Mouse (Mus musculus): ENCODE data around the gene Dctn1. TPM values are rescaled to one million over a fixed set of nuclear protein-coding genes. Genes with fewer than 3 reads are reported as not detected.

Gene Dctn1
- polyA plus RNA-seq, 1 experiment from 2014 or later: 49.7 TPM

- Histone ChIP-seq H3K4me1 (ENCODE audit: control insufficient read depth, insufficient read depth, low read length) (peaks cover 12% of the 10 kb centered on the region), H3K36me3 (ENCODE audit: control insufficient read depth, insufficient read depth, low read length) (peaks cover 23% of the 10 kb centered on the region), H3K27me3 (ENCODE audit: control insufficient read depth, insufficient read depth, low read length) (no peaks in the 10 kb centered on the region), H3K4me2 (peak overlapping the region; percentile 52), H3K9ac (ENCODE audit: low read depth, low read length) (no peak overlapping the region), H3K9me3 (replicated peaks; ENCODE audit: control insufficient read depth, low read length) (no peaks in the 10 kb centered on the region), H3K27ac (ENCODE audit: low read depth, low read length) (no peak overlapping the region), H3K4me3 (ENCODE audit: low read depth, low read length) (0 out of 2 replicates have a peak overlapping the region, but pooled peaks have one; percentile 8)
- 12% methylated on average over 24 of the region's 25 CpGs for WGBS (ENCODE audit: insufficient replicate concordance)
- peak; percentile 68 for ATAC-seq (replicated peaks; ENCODE audit: insufficient number of reproducible peaks, low FRiP score, low TSS enrichment)
These were observed 20.5 kb downstream of the Dctn1 start for GRCm38 (mm10) chr6:83185895-83186861.

DNA sequence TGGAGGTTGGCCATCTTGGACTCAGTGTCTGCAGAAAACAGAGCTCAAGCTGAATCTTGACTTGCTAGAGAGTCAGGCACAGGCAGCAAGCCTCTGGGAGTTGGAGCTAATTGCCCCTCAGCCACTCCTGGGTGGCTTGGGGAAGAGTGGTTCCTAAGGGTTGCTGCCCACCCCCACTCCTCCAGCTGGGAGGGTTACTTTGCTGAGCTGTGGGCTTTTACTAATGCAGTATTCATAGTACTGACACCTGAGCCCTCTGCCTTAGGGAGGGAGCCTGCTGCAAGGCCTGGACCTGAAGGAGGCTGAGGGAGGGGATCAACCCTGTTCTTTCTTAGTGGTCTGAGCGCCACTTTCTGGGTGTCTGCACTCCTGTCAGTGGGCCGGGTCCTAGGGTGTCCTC lies 21.2 kb downstream of the Dctn1 start:
- Histone ChIP-seq H3K9me3 (replicated peaks; ENCODE audit: control insufficient read depth, low read length) (no peaks in the 10 kb centered on the region), H3K27me3 (ENCODE audit: control insufficient read depth, insufficient read depth, low read length) (no peaks in the 10 kb centered on the region), H3K4me2 (no peak overlapping the region), H3K27ac (ENCODE audit: low read depth, low read length) (no peak overlapping the region), H3K4me1 (ENCODE audit: control insufficient read depth, insufficient read depth, low read length) (peaks cover 12% of the 10 kb centered on the region), H3K36me3 (ENCODE audit: control insufficient read depth, insufficient read depth, low read length) (peaks cover 31% of the 10 kb centered on the region), H3K4me3 (ENCODE audit: low read depth, low read length) (no peak overlapping the region), H3K9ac (ENCODE audit: low read depth, low read length) (no peak overlapping the region)
- no peak for ATAC-seq (replicated peaks; ENCODE audit: insufficient number of reproducible peaks, low FRiP score, low TSS enrichment)
- WGBS (ENCODE audit: insufficient replicate concordance): 73% methylated on average over 2 of the region's 2 CpGs

- no peak overlapping the region for H3K4me3 ChIP-seq (ENCODE audit: low read depth, low read length)
- no peaks in the 10 kb centered on the region for H3K9me3 ChIP-seq (replicated peaks; ENCODE audit: control insufficient read depth, low read length)
- ATAC-seq (replicated peaks; ENCODE audit: insufficient number of reproducible peaks, low FRiP score, low TSS enrichment): no peak
- WGBS (ENCODE audit: insufficient replicate concordance): 86% methylated on average over 7 of the region's 7 CpGs
- H3K4me1 ChIP-seq (ENCODE audit: control insufficient read depth, insufficient read depth, low read length): 0 out of 2 replicates have a peak, but pooled peaks cover 4% of the 10 kb centered on the region
- H3K36me3 ChIP-seq (ENCODE audit: control insufficient read depth, insufficient read depth, low read length): peaks cover 68% of the 10 kb centered on the region
- no peaks in the 10 kb centered on the region for H3K27me3 ChIP-seq (ENCODE audit: control insufficient read depth, insufficient read depth, low read length)
- H3K4me2 ChIP-seq: no peak overlapping the region
- H3K27ac ChIP-seq (ENCODE audit: low read depth, low read length): no peak overlapping the region
- no peak overlapping the region for H3K9ac ChIP-seq (ENCODE audit: low read depth, low read length)
These were observed 27.9 kb downstream of the Dctn1 start for GRCm38 (mm10) chr6:83193571-83193970.

DNA sequence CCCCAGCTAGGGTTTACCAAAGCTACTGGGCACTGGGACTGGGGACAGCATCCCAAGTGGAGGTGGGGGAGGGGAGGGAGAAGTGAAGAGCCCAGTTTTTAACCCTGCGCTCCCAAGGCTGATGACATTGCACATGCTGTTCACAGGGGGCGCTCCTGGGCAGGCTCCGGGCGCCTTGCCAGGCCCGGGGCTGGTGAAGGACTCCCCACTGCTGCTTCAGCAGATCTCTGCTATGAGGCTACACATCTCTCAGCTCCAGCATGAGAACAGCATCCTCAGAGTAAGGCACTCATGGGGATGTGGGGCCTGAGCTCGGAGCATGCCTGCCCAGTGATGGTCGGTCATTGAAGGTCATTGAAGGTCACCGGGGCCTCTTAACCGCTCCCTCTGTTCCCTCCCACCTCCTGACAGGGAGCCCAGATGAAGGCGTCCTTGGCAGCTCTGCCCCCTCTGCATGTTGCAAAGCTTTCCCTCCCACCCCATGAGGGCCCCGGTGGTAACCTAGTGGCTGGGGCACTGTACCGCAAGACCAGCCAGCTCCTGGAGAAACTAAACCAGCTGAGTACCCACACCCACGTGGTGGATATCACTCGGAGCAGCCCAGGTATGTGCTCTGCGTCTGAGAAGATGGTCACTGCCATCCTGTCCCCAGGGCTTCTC lies 31.8 kb downstream of the Dctn1 start:
- ATAC-seq (replicated peaks; ENCODE audit: insufficient number of reproducible peaks, low FRiP score, low TSS enrichment): no peak
- 36% methylated on average over 15 of the region's 15 CpGs for WGBS (ENCODE audit: insufficient replicate concordance)

DNA sequence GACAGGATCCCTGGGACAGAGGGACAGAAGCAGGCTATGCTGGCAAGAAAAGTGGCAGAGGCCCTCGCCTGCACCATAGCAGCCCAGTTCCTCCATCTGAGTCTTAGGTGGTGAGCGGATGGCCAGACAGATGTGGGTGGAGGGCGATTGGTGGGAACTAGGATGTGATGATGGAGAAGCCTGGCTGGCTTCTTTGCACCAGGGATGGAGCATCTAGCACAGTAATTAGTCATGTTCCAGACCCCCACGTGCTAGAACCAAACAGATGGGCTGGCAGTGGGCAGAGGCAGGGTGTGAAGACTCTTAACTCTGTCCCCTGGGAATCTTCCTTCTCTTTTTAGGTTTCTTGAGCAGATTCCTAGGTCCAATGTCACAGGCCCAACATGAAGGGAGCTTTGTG lies 37.6 kb downstream of the Dctn1 start:
- H3K27me3 ChIP-seq (ENCODE audit: control insufficient read depth, insufficient read depth, low read length): no peaks in the 10 kb centered on the region
- H3K4me2 ChIP-seq: no peak overlapping the region
- 82% methylated on average over 4 of the region's 4 CpGs for WGBS (ENCODE audit: insufficient replicate concordance)
- H3K4me1 ChIP-seq (ENCODE audit: control insufficient read depth, insufficient read depth, low read length): 0 out of 2 replicates have a peak, but pooled peaks cover 2% of the 10 kb centered on the region
- no peaks in the 10 kb centered on the region for H3K9me3 ChIP-seq (replicated peaks; ENCODE audit: control insufficient read depth, low read length)
- no peak overlapping the region for H3K4me3 ChIP-seq (ENCODE audit: low read depth, low read length)
- H3K36me3 ChIP-seq (ENCODE audit: control insufficient read depth, insufficient read depth, low read length): peaks cover 15% of the 10 kb centered on the region
- ATAC-seq (replicated peaks; ENCODE audit: insufficient number of reproducible peaks, low FRiP score, low TSS enrichment): no peak
- H3K27ac ChIP-seq (ENCODE audit: low read depth, low read length): no peak overlapping the region
- H3K9ac ChIP-seq (ENCODE audit: low read depth, low read length): no peak overlapping the region

More for the DNA sequence above, 31.8 kb downstream of the Dctn1 start:
- H3K4me1 ChIP-seq (ENCODE audit: control insufficient read depth, insufficient read depth, low read length): 0 out of 2 replicates have a peak, but pooled peaks cover 4% of the 10 kb centered on the region
- H3K9ac ChIP-seq (ENCODE audit: low read depth, low read length): no peak overlapping the region
- H3K4me2 ChIP-seq: no peak overlapping the region
- H3K36me3 ChIP-seq (ENCODE audit: control insufficient read depth, insufficient read depth, low read length): peaks cover 51% of the 10 kb centered on the region
- no peaks in the 10 kb centered on the region for H3K9me3 ChIP-seq (replicated peaks; ENCODE audit: control insufficient read depth, low read length)
- H3K27ac ChIP-seq (ENCODE audit: low read depth, low read length): no peak overlapping the region
- H3K27me3 ChIP-seq (ENCODE audit: control insufficient read depth, insufficient read depth, low read length): no peaks in the 10 kb centered on the region
- H3K4me3 ChIP-seq (ENCODE audit: low read depth, low read length): no peak overlapping the region

DNA sequence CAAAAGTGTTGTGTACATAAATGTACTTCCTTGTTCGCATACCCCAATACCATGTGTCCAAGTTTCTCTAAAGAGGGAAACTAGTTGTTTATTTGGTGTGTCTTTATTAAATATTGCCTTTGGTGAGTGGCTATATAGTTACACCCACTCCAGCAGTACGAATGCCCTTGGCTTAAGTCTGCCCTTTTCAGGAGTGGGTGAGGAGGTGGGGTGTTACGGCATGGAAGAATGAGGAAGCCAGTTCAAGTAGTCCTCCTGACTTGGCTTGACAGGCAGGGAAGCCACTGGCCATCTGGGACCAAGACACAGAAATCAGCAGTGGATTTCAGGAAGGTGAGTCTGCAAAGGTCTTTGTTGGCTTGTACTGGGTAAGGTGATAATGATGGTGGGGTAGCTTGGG lies 40.1 kb downstream of the Dctn1 start:
- Histone ChIP-seq H3K27me3 (ENCODE audit: control insufficient read depth, insufficient read depth, low read length) (no peaks in the 10 kb centered on the region), H3K9ac (ENCODE audit: low read depth, low read length) (no peak overlapping the region), H3K4me1 (ENCODE audit: control insufficient read depth, insufficient read depth, low read length) (0 out of 2 replicates have a peak, but pooled peaks cover 2% of the 10 kb centered on the region), H3K4me2 (no peak overlapping the region), H3K4me3 (ENCODE audit: low read depth, low read length) (no peak overlapping the region), H3K36me3 (ENCODE audit: control insufficient read depth, insufficient read depth, low read length) (no peaks in the 10 kb centered on the region), H3K9me3 (replicated peaks; ENCODE audit: control insufficient read depth, low read length) (no peaks in the 10 kb centered on the region), H3K27ac (ENCODE audit: low read depth, low read length) (no peak overlapping the region)
- 89% methylated on average over 3 of the region's 3 CpGs for WGBS (ENCODE audit: insufficient replicate concordance)
- no peak for ATAC-seq (replicated peaks; ENCODE audit: insufficient number of reproducible peaks, low FRiP score, low TSS enrichment)

- no peaks in the 10 kb centered on the region for H3K9me3 ChIP-seq (replicated peaks; ENCODE audit: control insufficient read depth, low read length)
- WGBS (ENCODE audit: insufficient replicate concordance): 74% methylated on average over 11 of the region's 11 CpGs
- no peak overlapping the region for H3K4me2 ChIP-seq
- no peaks in the 10 kb centered on the region for H3K27me3 ChIP-seq (ENCODE audit: control insufficient read depth, insufficient read depth, low read length)
- H3K4me1 ChIP-seq (ENCODE audit: control insufficient read depth, insufficient read depth, low read length): peaks cover 3% of the 10 kb centered on the region; the same call in 1 of the 2 replicates
- no peak overlapping the region for H3K27ac ChIP-seq (ENCODE audit: low read depth, low read length)
- H3K4me3 ChIP-seq (ENCODE audit: low read depth, low read length): no peak overlapping the region
- H3K36me3 ChIP-seq (ENCODE audit: control insufficient read depth, insufficient read depth, low read length): no peaks in the 10 kb centered on the region
- no peak for ATAC-seq (replicated peaks; ENCODE audit: insufficient number of reproducible peaks, low FRiP score, low TSS enrichment)
- H3K9ac ChIP-seq (ENCODE audit: low read depth, low read length): no peak overlapping the region
These were observed 40.6 kb downstream of the Dctn1 start for GRCm38 (mm10) chr6:83206321-83206720.

DNA sequence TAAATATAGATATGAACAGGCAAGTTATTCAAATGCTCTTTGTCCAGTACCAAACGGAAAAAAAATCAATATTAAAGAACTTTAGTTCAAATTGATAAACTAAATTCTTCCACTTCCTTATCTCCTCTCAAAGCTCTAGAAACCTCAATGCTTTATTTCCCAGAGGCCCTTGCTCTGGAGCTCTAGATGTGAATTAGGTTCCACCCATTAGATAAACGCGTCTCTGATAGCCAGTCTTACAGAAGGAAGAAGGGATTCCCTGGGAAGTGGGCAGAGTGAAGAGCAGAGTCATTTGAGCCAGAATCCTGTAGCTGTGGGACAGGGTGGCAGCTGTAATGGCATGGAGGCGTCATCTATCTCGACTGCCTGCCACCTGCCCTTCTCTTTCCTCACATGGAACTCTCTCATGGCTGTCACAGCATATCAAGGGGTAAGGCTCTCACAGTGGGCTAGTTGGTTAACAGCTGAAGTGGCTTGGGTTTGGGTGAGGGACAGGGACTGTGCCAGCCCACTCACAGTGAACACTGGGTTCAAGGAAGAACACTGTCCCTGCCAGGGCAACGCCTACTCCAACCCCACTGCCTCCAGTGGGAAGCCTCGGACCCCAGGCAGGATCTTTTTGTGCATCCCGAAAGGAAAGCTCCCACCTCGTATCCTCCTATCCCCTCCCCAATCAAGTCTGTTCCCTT lies 41.8 kb downstream of the Dctn1 start:
- Histone ChIP-seq H3K27ac (ENCODE audit: low read depth, low read length) (no peak overlapping the region), H3K27me3 (ENCODE audit: control insufficient read depth, insufficient read depth, low read length) (no peaks in the 10 kb centered on the region), H3K4me3 (ENCODE audit: low read depth, low read length) (no peak overlapping the region), H3K36me3 (ENCODE audit: control insufficient read depth, insufficient read depth, low read length) (no peaks in the 10 kb centered on the region), H3K9me3 (replicated peaks; ENCODE audit: control insufficient read depth, low read length) (no peaks in the 10 kb centered on the region), H3K4me2 (no peak overlapping the region), H3K9ac (ENCODE audit: low read depth, low read length) (no peak overlapping the region), H3K4me1 (ENCODE audit: control insufficient read depth, insufficient read depth, low read length) (peaks cover 6% of the 10 kb centered on the region; the same call in 1 of the 2 replicates)
- ATAC-seq (replicated peaks; ENCODE audit: insufficient number of reproducible peaks, low FRiP score, low TSS enrichment): no peak
- 57% methylated on average over 9 of the region's 9 CpGs for WGBS (ENCODE audit: insufficient replicate concordance)

Data from heart, embryonic 11.5 days (tissue).